Mouse (Mus musculus): ENCODE data around the gene Galnt7.

DNA sequence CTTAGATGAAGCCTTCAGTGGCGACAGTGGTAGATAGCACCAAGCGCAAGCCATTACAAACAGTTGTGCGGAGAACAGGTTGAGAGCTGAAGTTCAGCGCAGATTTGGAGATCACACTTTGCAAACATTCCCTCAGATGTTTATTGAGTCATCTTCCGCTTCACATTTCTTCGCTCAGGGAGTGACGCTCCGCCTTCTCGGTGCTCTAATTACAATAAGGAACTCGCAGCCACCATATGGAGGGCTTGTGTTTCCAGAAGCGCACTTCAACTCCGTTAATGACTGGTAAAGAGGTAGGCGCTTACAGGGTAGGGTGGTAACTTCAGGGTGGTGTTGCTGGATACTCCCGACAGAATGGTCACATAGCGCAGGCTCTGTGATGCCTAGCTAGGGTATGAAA is 89.1 kb downstream of the Galnt7 start:
- TF ChIP-seq CTCF (IDR thresholded peaks at IDR 0.05; ENCODE audit: borderline replicate concordance, extremely low read depth, insufficient read depth, insufficient read length) (no peak), POLR2A (IDR thresholded peaks at IDR 0.05; ENCODE audit: borderline replicate concordance, extremely low read depth, insufficient read depth, insufficient read length, poor library complexity, severe bottlenecking) (no peak)

Data from brain, embryonic 14.5 days (tissue).